Mouse (Mus musculus) B cell, adult 2 months (primary cell): Measurements from ENCODE around the gene Rassf6.

Source experiments
- DNase-seq, 2 experiments: peaks; one replicate each; pipeline ENCODE4 v3.0.0; 2022

Rassf6 gene

DNA sequence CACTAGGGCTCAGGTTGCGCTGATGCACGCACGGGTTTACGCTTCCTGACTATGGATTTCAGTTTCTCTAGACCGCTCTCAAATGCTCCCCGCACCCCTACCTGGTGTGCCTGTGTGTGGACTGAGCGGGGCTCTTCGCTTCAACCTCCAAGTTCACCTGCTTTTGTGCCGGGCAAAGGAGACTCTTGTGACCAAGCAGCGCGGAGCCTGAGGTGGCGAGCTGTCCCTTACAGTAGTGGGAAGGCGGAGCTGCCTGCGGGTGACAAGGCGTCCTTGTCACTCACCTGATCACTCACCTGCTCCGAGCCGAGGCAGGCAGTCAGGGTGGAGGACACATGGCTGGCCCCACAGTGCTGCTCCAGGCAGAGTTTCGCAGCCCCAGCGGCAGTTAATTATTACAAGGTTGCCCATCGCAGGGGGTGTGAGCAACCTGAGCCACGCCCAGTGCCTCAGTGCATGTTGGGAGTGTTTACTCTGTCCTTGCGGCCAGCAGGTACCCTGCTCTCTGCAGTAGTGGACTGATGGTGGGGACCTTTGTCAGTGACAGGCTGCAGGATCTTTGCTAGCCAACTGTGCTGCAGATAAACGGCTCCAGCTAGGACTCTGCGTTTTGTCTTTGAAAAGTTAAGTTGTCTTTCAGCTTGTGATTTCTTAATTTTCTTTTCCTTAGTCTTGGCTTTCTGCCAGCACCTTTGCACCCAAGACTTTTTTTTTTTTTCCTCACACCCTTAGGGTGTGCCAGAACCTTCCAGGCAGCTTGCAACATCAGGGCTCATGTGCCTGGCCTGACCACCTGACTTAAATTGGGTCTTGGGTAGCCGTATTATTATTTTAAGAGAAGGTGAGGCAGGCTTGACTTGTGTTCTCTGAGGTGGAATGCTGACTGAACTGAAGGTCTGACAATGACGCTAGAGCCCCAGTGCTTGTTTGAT, at the start of gene Rassf6:
Gene Rassf6 (minus strand): TSS at position 372 of the 932 bp plus-strand sequence.
- DNase-seq: peak; percentile 41 to 47

DNA sequence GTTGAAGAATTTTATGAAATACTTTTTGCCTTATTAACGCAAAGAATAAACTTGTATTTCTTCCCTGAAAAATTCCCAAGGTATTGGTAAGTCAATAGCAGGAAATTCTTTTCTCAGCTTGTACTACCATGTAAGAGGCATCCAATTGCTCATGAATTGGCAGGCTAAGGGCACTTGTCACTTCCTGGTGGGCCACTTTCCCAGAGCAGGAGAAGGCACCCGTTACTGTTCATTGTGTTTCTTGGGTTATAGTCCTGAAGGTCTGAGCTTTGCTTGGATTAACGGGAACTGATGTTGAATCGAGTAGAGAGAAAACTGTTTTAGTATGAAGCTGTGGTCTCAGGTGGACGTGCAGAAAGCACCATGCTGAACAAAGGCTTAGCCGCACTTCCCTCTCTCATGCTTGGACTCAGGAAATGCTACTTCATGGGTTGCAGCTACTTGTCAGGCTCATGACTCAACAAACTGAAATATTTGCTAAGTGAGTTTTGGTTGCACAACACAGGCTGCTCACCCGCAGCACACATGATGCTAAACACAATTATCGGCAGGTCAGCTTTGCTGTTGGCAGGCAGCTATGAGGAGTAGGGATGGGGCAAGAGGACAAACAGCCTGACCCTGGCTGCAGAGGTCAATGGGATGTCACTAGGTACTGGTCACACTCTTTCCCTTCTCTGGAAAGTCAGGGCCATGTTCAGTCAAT, 49.1 kb upstream of the Rassf6 start:
- DNase-seq: no peak

DNA sequence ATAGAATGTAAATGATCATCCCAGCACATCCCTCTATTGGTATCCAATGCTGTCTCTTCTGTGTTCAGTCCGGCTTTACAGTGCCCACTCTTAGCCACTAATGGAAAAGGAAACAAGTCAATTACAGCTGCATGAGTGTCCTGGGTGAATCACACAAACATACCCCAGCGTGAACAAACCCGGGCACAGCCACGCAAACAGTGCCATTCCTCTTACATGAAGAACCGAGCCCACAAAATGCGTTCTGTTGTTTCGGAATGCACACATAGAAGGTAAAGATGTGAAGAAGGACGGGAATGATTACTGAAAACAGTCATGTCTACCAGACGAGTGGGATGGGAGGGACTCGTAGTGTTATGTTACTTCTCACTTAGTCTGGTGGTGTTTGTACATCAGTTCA, 47.5 kb upstream of the Rassf6 start:
- no peak for DNase-seq

DNA sequence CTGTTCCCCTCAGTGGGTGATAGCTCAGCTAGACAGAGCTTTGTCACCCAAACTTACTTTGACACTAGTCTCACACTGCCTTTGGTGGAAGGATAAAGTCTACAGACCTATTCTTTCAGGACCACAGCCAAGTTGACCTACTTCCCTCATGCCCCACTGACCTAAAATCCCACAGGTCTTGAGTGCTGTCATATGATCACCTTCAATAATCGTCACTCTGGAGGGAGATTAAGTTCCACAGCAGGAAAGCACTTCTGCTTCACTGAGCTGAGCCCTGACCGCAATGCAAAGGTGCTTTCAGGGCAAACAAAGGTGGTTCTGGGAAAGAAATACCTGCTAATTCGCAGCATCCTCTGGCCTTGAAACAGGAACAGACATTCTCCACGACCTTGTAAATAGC, 44.5 kb upstream of the Rassf6 start:
- no peak for DNase-seq

DNA sequence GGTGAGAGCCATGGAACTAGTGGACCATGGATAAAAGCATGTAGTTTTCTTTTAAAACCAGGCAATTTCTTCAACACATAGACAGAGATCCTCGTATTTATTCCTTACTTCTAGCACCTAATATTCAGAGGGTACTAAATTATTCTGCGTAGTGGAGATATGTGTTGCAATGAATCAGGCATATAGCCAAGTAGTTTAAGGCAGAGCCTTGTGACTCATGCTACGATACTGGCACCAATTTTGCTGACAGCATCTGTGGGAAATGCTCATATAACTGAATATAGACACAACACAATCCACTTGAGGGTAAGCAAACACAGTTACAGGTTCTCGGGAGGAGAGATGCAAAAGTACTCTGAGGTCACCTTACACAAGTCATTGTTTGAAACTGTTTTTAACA, 41.4 kb upstream of the Rassf6 start:
- no peak for DNase-seq

DNA sequence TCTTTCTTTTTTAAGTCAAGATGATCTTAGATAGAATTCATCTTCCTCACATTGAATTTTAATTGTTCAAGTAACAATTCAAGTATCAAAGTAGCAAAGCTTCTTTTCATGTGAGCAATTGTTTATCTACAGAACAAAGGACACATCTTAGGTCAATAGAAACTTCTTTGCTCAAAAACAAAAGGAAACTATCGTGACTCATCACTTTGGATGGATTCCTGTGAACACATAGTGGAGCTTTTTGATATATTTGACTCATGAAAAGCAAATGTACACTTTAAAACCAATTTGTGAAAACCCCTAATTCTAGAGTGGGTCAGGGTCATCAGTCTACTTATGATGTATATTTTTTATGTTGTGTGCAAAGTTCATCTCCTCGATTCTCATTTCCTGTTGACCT, 37.1 kb upstream of the Rassf6 start:
- DNase-seq: no peak

DNA sequence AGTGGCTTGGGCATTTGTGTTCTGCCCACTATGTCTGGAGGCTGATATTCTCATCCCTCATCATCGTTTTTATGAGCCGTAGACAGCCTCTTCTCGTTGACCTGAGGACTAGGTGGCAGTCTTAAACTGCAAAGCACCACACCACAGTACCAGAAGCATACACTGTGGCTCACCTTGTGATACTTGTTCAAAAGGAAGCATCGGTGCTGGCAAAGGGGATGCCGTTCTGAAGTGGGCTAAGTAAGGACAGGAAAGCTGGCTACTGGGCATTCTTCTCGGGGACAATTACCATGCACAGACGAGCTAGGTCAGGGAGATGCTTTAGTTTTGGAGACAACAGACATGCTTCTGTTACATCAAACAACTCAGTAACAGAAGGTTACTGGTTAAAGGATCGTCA, 21.4 kb upstream of the Rassf6 start:
- DNase-seq: no peak

DNA sequence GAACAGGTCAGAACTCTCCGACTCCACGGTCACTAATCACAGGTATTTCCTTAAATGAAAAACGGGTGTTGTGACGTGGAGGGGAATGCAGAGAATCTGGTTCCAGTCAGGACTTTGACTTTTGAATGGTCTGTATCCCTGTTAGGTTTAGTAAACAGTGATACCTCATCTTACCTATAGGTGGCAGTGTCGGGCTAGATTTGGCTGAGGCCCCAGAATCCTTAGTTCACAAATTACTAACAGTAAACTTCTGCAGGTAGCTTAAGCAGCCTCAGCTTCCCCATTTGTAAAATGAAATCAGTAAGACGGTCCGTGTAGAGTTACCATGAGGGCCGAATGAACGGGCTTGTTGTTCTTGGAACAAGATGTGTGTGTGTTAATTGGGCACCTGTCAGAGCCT, 21.0 kb upstream of the Rassf6 start:
- peak; percentile 62 to 64 for DNase-seq

DNA sequence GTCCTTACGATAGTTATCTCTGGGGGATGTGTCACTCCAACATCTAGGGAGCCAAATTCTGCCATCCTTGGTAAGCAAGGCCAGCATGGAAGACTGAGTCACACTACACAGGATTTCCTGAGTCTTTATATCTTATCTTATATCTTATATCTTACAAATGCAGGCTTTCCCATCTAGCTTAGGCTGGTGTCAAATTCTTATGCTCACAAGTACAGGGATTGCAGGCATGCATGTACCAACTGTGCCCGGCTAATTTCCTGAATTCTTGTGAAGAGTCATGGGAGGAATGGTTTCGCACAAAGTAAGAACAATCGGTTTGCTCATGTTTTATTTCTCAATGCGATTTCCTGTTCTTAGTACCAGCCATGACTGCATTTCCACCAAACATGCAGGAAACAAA, 20.0 kb upstream of the Rassf6 start:
- DNase-seq: no peak

DNA sequence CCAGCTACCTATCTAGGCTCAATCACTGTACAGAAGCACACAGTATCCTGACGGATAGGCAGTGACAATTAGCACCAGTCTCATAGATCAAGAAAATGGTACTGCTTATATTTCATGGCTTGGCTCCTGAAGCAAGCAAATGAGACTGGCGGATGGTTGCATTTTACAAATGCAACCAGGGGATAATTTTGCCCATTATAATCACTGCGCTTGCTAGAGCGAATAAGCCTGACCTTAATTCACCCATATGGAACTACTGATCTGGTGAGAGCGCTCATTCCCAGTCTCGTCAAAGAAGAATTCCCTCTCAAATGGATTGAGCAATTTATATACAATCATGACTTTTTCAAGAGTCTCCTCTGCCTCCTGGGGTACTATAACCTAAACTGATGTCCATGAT, 16.2 kb upstream of the Rassf6 start:
- no peak for DNase-seq

DNA sequence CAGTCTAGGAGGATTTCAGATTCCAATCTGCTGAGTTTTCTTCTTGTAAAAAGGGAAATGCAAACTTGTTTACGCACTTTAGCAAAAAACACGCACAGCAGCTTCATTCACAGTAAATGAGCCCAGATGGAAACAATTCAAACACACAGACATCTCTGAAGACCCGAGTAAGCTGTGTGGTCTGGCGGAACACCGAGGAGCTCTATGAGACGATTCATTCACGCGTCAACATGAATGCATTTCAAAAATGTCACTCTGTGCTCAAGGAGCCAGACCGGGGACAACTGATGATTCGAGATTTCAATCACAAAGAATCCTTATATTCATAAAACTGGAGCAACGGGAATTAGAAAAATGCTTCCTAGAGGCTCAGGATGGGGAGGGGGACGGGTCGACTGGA, 15.4 kb upstream of the Rassf6 start:
- no peak for DNase-seq

DNA sequence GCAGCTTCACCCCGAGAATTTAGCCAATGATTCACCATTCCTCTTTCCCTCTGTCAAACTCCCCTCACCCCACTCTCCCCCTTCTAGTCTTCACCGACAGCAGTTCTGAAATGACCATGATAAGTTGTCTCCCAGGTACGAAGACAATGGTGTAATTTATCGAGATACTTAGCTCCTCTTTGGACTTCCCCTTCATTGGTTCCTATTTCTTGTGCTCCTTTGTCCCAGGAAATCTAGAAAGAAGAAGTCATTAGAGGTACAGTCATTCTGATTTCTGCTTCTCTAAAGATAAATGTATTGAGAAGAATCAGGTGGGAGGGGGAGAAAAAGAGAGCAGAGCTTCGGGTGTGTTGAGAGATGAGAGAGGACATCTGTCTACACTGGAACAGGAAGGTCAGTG, 14.3 kb upstream of the Rassf6 start:
- DNase-seq: no peak

DNA sequence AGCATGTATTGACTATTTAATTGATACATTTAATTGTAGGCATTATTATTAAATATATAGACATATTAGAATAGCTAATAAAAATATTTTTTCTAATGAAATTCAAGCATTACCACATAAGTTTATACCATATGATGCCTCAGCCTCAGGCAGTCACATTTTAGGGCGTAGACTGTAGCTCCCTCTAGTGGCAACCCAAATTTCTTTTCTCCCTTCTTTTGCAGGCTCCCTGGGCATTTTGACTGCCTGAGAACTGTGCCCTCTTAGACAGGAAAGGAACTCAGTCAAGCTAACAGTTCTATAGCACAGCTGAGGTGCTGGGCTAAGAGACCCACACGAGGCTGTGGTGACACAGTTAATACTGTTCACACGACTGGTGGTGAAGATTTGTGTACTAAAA, 12.3 kb upstream of the Rassf6 start:
- DNase-seq: peak; percentile 66 to 68

DNA sequence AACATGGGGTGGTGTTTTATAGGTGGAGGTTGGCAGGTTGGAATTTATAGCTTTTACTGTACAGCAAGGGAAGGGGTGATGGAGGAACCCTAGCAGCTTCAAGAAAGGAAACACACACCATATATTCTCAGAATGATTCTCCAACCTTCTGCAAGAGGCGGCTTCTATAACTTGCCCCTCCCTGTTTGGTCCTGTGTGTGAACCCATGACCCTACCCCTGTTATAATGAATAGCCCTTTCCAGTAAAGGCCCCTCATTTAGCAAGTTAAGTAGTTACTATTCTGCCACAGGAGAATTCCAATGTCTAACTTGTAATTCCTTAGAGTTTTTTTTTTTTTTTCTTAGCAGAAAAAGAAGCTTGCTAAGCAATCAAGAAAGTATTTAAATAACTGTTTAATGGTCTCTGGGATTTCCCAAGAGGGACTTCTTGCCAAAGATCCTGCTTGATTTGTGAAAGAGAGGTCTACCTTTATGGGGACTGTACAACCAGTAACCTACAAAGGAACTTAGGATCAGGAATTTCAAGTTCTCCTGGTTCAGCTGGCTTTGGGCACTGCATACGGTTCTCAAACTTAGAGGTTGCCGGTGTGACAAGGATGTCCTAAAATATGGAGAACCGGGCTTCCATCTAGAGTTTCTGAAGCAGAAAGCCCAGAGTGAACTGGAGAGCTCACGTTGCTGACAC, 10.2 kb upstream of the Rassf6 start:
- no peak for DNase-seq

DNA sequence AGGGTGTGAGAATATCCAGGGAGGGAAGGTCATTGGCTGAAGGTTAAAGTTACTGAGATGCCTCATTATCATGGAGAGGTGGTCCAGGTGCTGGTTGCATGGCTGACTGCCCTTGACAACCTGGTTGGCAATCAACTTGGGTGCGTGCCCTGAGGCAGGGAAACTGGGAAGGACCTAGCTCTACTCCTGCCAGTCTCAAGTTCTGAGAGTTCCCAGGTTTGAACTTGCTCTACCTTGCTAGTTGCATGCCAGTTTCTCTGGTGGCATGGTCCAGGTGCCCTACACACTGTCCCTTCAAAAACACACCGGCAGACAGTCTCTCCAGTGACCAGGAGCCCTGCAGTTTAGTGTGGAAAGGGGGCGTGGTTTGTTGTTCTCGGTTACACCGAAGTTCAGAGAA, 7.0 kb upstream of the Rassf6 start:
- no peak for DNase-seq

DNA sequence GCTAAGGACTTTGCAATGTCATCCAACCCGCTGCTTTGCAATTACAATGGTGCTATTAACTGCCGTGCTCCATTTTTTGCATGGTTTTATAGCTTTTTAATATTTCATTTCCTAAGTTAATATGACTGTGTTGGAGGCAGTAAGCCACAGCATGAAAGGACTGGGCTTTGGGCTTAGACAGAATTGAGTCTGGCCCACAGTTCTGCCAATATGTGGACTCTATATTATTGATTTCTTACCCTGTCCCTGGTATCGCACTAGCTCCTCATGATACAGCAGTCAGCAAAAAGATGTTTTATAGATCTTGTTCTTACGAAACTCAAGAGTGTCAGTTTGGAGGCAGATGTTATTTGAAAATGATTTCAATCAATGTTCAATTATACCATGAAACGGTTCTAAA, 5.9 kb upstream of the Rassf6 start:
- DNase-seq: no peak

DNA sequence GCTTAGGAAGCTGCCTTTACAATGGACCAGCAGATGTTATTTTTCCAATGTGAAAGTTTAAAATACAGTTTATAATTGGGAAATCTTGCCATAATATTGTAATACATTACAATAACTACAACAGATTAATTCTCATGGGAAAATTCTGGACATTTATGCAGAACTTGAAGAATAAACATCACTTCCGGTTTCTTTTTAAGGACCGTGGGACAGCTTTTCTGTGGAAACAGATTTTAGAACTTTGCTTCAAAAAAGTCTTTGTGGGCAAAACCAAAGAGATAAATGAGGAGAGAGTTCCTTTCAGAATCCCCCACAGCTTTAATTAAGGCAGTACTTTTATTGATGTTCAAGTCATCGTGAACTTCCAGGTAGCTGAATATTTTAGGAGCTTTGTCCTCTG, 5.1 kb upstream of the Rassf6 start:
- no peak for DNase-seq

DNA sequence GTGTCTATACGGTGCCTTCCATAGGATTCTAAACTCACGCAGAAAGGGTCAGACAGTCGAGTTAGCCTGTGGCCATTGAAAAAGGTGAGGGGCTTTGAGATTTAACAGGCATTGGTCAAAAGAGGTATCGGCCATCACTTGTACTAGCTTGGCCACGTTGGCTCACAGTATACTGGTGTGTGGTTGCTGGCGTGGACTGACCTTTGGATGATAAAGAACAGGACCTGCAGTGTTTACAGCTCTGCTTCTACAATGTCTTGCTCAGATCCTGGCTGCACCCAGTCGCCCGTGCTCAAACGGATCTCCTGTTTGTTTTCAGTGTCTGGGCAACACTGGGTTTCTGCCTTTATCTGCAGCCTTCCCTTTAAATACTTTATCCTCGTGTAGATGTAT, 757 bp upstream of the Rassf6 start:
- DNase-seq: no peak

DNA sequence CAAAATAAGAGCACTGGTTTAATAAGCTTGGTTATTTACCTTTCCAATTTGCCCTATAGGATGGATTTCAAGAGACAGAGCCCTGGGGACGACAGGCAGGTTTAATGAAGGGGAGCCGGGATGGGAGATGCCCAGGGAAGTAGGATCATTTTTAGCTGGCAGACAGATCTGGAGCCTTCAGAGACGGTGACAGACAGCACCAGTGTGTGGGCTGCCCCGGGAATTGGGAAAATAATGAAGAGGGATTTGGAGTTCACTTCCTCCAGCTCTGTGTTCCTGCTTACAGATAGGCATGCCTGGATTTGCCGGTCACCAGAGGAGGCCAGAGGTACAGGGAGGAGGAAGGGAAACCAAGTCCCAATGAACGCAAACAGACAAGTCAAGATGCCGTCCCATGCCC, 5.6 kb downstream of the Rassf6 start:
- DNase-seq: no peak

DNA sequence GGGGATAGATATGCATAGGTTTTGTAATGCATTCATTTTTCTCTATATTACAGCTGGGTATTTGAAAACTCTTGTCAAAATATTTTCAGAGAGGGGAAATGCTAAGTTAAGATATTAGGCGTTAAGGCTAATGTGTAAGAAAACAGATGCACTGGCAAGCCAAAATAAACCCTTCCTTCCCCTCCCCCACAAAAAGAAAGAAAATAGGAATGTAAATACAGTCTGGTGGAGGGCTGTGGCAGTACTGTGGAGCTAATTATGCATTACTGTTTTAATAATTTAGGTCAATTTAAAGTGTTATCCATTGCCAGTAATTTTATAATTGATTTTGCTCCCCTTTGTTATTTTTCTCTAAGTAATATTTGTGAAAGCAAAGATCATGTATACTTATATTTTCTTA, 11.9 kb downstream of the Rassf6 start:
- DNase-seq: no peak

DNA sequence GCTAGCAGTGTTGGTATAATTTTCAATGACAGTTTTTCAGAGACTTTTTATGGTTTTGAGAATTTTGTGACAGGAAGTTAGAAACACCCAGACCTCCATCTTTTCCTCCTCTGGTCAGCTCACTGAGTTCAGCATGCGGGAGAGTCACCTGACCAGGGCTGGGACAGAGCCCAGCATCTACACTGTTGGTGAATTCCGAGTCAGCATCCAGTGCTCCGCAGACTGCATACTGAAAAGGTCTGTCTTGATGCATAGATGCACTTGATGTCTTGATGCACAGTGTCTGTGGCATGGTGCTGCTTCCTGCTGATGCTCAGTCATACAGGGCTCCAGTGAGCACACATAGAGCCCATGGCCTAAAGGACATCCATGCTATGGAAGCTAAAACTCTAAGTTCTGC, 12.4 kb downstream of the Rassf6 start:
- no peak for DNase-seq

DNA sequence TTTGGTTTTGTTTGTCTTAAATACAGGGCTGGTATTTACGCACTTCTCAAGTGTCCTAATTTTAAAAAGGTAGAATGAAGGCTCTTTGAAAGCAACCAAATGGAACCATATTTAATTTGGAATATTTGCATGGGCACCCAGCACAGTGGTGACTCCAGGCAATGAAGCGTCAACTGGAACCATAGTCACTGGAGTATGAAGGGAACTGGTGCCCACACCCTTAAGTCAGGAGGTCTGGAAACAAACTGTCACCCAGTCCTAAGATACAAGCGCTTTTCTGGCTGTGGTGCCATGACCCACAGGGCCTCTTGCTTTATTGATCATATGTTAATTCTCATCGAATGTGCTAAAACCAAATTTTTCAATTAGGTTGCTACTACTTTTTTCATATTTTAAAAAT, 13.0 kb downstream of the Rassf6 start:
- no peak for DNase-seq

DNA sequence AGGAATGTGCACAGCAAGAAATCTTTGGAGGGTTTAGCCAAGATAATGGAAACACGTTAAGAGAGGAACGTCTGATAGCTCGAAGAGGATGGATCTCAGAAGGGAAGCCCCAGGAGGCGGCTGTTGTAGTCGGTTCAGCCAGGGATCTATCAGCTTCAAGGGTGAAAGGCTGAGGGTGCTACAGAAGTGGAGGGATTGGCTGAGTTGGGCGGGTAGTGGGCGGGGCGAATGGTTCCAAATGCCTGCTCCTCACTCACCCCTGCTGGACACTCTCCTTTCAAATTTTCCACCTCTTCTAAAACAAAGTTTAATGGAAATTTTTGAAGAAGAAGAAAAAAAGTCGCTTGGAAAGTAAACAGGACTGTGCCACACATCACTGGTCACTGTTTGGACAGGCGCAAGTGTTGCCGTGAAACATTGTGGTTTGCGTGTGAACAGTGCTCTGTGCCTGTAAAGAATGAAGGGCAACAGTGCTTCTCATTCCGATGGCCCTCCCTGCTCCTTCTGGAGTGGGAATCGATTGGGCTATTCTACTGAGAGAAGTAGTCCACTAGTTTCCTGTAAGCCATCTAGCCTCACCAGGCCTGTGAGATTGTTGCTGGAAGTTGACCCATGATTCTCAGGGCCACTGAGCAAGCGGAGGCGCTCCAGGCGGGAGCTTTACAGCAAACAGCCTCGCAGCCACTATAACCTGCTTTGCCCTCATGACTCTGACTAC, 15.6 kb downstream of the Rassf6 start:
- no peak for DNase-seq
